Mouse (Mus musculus): ENCODE data around the gene Pcdh15. TPM values are rescaled to one million over a fixed set of nuclear protein-coding genes. Genes with fewer than 3 reads are reported as not detected.

Gene Pcdh15
- total RNA-seq, 4 experiments from 2014 or later = 15.2 to 28.9 (median 19.3) TPM

DNA sequence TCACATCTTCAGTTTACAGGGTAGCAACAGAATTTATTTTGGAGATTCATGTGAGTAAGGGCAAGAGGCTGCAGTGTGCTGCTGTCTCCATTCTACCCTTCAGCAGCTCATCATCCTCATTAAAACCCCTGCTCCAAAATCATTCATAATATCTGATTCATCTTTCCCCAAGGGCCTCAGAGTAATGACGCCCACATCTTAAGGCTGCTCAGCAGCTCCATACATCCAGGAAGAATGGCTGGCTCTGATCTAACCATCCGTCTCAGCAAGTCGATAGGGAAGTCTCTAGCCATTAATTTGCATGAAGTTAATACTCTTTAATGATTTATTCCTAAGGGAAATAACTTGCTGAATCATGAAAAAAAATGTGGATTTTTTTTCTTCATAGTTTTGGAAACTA, 839.8 kb downstream of the Pcdh15 start:
- no peak for DNase-seq (ENCODE audit: low spot score in 2 of 2)

DNA sequence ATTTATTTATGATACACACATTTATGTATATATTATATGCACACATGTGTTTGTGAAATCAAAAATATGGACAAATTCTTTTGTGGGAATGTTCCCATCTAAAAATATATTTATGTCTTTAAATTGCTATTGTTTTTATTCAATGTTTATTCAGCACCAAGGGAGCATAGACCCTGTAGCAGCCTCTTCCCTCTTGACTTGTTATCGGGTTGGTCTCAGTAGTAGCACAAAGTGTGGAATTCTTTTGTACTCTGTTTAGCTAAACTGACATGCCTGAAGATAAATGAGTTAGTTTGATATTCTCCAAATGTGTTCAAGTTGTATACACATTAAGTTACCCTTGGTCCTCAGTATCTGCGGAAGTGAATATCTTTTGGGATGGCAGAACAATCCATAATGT, 848.7 kb downstream of the Pcdh15 start:
- DNase-seq (ENCODE audit: low spot score in 2 of 2) = no peak

DNA sequence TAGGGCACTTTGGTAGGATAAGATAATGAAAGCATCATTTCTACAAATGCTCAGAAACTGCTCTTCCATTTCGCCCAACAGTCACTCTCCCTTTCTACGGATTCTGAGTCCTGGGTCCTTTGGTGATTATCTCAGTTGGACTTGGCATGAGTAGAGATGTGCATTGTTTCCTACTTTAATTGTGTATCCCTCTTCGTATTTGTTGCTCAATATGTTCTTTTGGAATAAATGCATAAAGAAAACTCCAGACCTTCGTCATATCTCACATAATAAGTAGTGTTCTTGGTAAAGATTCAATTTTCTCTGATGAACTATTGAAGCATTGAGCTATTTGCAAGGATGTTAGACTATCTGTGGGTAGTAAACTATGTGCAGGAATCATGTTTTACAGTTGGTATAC, 854.2 kb downstream of the Pcdh15 start:
- DNase-seq (ENCODE audit: low spot score in 2 of 2) = no peak

DNA sequence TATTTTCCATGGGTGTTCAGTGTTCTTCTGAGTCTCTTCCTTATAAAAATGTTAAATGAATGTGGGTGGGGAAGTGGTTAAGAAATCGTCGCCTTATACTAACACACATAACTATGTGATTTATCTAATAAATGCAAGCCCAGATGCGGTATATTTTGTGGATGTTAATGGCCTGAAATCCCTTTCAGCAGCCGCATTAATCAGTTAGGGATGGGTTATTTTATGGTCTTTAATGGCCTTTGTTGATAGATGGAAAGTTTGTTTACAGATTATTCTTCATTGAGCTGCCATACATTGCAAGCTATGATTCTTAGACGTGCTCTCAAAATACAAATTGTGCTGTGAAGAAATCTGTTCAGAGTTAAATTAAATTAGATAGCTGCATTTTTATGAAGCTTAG, 884.9 kb downstream of the Pcdh15 start:
- DNase-seq (ENCODE audit: low spot score in 2 of 2) = no peak

DNA sequence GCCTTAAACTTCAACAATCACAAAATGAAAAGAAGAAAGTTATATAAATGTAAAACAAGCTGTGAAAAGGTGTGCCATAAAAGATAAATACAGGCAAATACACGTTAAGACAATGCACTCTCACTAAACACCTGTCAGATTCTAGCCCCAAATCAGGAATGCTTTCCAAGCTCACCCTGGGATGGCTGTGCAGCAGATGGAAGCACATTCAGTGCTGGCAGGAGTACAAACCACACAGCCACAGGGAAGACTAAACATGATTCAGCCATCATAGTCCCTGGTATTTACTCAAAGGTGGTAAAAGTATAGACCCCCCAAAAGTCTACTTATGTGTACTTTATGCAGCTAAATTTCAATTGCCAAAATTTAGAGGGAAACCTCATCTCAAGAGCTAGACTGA, 909.7 kb downstream of the Pcdh15 start:
- DNase-seq (ENCODE audit: low spot score in 2 of 2) = peak; percentile 13 to 35

DNA sequence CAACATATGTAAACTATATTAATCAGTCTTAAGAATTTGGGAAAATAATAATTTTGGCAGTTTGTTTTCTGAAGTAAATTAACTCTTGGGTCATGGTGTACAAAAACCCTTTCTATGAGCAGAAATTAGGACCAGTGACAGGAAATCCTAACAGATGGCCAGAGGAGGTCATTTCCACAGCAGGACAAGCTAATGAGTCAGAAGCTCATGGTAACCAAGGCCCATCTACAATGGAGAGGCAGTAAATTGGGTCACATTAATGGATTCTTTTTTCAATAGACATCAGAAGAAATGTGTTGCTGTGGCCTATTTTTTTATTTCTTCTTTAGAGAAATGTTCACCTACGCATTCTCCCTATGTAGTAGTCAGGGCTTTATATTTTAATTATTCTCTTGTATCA, 923.9 kb downstream of the Pcdh15 start:
- DNase-seq (ENCODE audit: low spot score in 2 of 2) = no peak

GRCm38 (mm10) chr10:74053059-74053458, 953.9 kb downstream of the Pcdh15 start:
- DNase-seq (ENCODE audit: low spot score in 2 of 2) = peak in 1 of 2 experiments; percentile 7

GRCm38 (mm10) chr10:74086653-74087052, 987.5 kb downstream of the Pcdh15 start:
- peak; percentile 19 to 20 for DNase-seq (ENCODE audit: low spot score in 2 of 2)

GRCm38 (mm10) chr10:74098296-74098695, 999.2 kb downstream of the Pcdh15 start:
- DNase-seq (ENCODE audit: low spot score in 2 of 2) = no peak

GRCm38 (mm10) chr10:74114107-74114506, 1015.0 kb downstream of the Pcdh15 start:
- no peak for DNase-seq (ENCODE audit: low spot score in 2 of 2)

- DNase-seq (ENCODE audit: low spot score in 2 of 2) = no peak
Measured at GRCm38 (mm10) chr10:74116817-74117216, 1017.7 kb downstream of the Pcdh15 start.

- DNase-seq (ENCODE audit: low spot score in 2 of 2) = no peak
Measured at GRCm38 (mm10) chr10:74123421-74123820, 1024.3 kb downstream of the Pcdh15 start.

DNA sequence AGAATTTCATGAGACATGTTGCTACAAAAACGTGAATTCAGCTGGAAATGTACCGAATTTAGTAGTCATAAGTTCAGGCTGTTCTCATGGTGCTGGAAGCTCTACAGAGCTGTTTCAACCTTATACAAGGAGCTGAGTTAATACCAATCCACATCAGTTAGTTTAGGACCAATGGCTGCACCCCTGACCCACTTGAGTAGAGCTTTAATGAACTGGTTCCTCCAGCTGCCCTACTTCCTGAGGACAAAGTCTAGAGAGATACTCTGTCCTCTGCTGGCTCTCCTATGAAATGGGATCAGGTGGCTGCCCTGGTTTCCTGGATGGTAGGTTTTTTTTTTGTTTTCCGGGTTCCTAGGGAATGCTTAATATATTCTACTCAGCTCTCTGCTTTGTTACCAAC, 1030.0 kb downstream of the Pcdh15 start:
- DNase-seq (ENCODE audit: low spot score in 2 of 2) = no peak

DNA sequence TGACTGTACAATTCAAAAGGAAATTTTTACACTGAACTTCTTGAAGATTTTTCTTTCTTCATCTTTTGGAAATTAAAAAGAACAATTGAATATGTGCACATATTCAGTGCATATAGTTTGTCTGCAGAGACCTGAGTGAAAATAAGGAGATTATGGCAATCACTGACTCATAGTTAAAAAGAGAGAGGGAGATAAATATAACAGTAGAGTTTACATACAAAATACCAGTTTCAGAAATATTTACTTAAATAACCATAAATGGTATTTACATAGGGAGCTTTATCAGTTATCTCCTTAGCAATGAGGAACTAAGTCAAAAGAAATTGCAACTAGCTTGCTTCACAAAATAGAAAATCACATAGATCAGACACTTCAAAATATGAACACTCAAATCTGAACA, 1030.5 kb downstream of the Pcdh15 start:
- DNase-seq (ENCODE audit: low spot score in 2 of 2) = no peak

- no peak for DNase-seq (ENCODE audit: low spot score in 2 of 2)
Measured at GRCm38 (mm10) chr10:74130805-74131204, 1031.7 kb downstream of the Pcdh15 start.

- DNase-seq (ENCODE audit: low spot score in 2 of 2) = no peak
Measured at GRCm38 (mm10) chr10:74147966-74148365, 1048.8 kb downstream of the Pcdh15 start.

GRCm38 (mm10) chr10:74181921-74182320, 1082.8 kb downstream of the Pcdh15 start:
- no peak for DNase-seq (ENCODE audit: low spot score in 2 of 2)

- peak in 1 of 2 experiments; percentile 29 for DNase-seq (ENCODE audit: low spot score in 2 of 2)
Measured at GRCm38 (mm10) chr10:74203650-74204049, 1104.5 kb downstream of the Pcdh15 start.

- no peak for DNase-seq (ENCODE audit: low spot score in 2 of 2)
Measured at GRCm38 (mm10) chr10:74217268-74217667, 1118.1 kb downstream of the Pcdh15 start.

DNA sequence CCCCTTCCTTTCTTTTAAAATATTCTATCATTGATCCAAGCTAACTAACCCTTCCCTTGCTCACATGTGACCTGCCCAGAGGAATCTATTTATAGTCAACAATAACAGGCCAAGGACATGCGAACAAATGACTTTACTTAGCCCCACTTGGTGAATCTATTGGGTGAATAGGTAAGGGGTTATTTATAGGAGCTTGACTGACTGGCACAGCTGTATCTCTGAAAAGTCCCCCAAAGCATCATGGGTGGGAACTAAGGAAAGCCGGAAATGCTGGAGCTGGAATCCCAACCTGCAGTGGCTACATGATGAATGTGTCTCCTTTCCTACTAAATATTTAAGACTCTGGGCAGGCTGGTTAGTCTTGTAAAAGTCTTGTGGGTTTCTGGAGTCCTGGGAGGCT, 1121.3 kb downstream of the Pcdh15 start:
- no peak for DNase-seq (ENCODE audit: low spot score in 2 of 2)

GRCm38 (mm10) chr10:74257716-74258446, 1158.7 kb downstream of the Pcdh15 start:
- no peak for DNase-seq (ENCODE audit: low spot score in 2 of 2)

- no peak for DNase-seq (ENCODE audit: low spot score in 2 of 2)
Measured at GRCm38 (mm10) chr10:74258639-74259038, 1159.5 kb downstream of the Pcdh15 start.

DNA sequence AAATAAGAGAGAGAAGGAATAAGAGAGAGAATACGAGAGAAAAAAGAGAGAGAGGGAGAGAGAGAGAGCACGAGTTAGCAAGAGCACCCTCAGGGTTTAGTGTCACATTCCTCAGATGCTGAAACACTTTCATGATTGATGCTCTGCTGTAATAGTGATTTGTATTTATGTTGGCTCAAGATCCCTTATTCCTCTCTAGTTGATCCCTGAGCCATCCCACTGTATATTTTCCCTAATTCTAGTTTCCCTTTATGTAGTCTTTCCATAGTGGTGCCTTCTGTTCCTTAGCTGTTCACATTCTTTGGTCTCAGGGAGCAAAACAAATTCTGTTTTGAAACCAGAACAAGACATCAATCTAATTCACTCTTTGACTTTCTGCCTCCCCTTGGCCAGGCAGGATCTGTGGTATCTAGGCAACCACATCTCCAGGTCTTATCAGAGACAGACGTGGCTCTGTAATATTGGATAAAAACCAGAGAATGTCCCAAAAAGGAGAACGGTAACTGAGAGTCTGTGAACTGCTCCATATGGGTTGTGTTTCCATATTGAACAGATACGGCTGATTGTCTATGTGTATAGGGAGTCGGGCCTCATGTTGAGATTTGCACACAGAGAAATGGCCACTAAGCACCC, 1170.6 kb downstream of the Pcdh15 start:
- DNase-seq (ENCODE audit: low spot score in 2 of 2) = peak in 1 of 2 experiments; percentile 6

Measured in layer of hippocampus, adult 8-10 months (tissue).